Mouse (Mus musculus) cerebellum, postnatal 4 days (tissue): Measurements from ENCODE around the gene Galnt16.

Experiments
- DNase-seq, 2 experiments: peaks; one replicate each; pipeline ENCODE4 v3.0.0; 2022; ENCODE audit warnings: low spot score in 2 of 2, mixed read lengths in 1 of 2

Galnt16 gene

GRCm38 (mm10) chr12:80595968-80596367 lies 77.9 kb downstream of the Galnt16 start:
- no peak for DNase-seq

GRCm38 (mm10) chr12:80598236-80598635 lies 80.2 kb downstream of the Galnt16 start:
- no peak for DNase-seq

- peak in 1 of 2 experiments; percentile 44 for DNase-seq
Measured at GRCm38 (mm10) chr12:80598756-80599155, 80.7 kb downstream of the Galnt16 start.

- DNase-seq, result peak in 1 of 2 experiments; percentile 18
Measured at GRCm38 (mm10) chr12:80601597-80602269, 83.7 kb downstream of the Galnt16 start.

GRCm38 (mm10) chr12:80602432-80602831 lies 84.4 kb downstream of the Galnt16 start:
- DNase-seq, result no peak

GRCm38 (mm10) chr12:80603566-80603965 lies 85.5 kb downstream of the Galnt16 start:
- DNase-seq, result peak in 1 of 2 experiments; percentile 54

GRCm38 (mm10) chr12:80604218-80604617 lies 86.1 kb downstream of the Galnt16 start:
- no peak for DNase-seq

- DNase-seq, result no peak
Measured at GRCm38 (mm10) chr12:80608576-80608975, 90.5 kb downstream of the Galnt16 start.

- DNase-seq, result no peak
Measured at GRCm38 (mm10) chr12:80609928-80610327, 91.9 kb downstream of the Galnt16 start.

GRCm38 (mm10) chr12:80612113-80612791 lies 94.2 kb downstream of the Galnt16 start:
- DNase-seq, result no peak

GRCm38 (mm10) chr12:80615371-80616257 lies 97.5 kb downstream of the Galnt16 start:
- no peak for DNase-seq

GRCm38 (mm10) chr12:80620501-80620900 lies 102.4 kb downstream of the Galnt16 start:
- no peak for DNase-seq

- DNase-seq, result no peak
Measured at GRCm38 (mm10) chr12:80631790-80632189, 113.7 kb downstream of the Galnt16 start.

- DNase-seq, result peak; percentile 21 to 66
Measured at GRCm38 (mm10) chr12:80642725-80643692, 124.9 kb downstream of the Galnt16 start.

- DNase-seq, result peak; percentile 67 to 89
Measured at GRCm38 (mm10) chr12:80643693-80644505, 125.8 kb downstream of the Galnt16 start, which contains the start of the genes Slc39a9 and Erh. TSS of gene Slc39a9 (plus strand) at chr12:80643883. TSS of gene Erh (minus strand) at chr12:80644341.

GRCm38 (mm10) chr12:80644506-80644868 lies 126.4 kb downstream of the Galnt16 start:
- DNase-seq, result no peak

GRCm38 (mm10) chr12:80646377-80646776 lies 128.3 kb downstream of the Galnt16 start:
- no peak for DNase-seq

- DNase-seq, result no peak
Measured at GRCm38 (mm10) chr12:80653951-80654658, 136.0 kb downstream of the Galnt16 start.

- no peak for DNase-seq
Measured at GRCm38 (mm10) chr12:80654659-80655025, 136.6 kb downstream of the Galnt16 start.
